Mouse (Mus musculus): Measurements from ENCODE around the gene Klhl20. TPM values are rescaled to one million over a fixed set of nuclear protein-coding genes. Genes with fewer than 3 reads are reported as not detected.

Klhl20 gene
- polyA plus RNA-seq, 1 experiment from 2014 or later, result 15.3 TPM

DNA sequence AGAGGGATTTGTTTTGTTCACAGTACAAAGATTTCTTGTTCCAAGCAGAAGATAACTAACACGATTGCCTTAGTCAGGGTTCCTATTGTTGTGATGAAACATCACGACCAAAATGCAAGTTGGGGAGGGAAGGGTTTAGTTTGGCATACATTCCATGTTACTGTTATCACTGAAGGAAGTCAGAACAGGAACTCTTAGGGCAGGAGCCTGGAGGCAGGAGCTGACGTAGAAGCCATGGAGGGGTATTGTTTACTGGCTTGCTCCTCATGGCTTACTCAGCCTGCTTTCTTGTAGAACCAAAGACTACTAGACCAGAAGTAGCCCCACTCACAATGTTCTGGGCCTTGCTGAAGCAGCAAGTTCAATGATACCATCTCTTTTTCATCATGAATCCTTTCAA lies 84.3 kb downstream of the Klhl20 start:
- no peak for DNase-seq (ENCODE audit: low spot score)
- Histone ChIP-seq H3K36me3 (peaks cover 54% of the 10 kb centered on the region), H3K4me3 (no peak overlapping the region), H3K9me3 (no peaks in the 10 kb centered on the region), H3K27me3 (ENCODE audit: insufficient read depth, poor library complexity, severe bottlenecking) (no peaks in the 10 kb centered on the region), H3K4me1 (no peaks in the 10 kb centered on the region), H3K27ac (no peak overlapping the region)
- WGBS, result 68% methylated on average over 3 of the region's 3 CpGs

DNA sequence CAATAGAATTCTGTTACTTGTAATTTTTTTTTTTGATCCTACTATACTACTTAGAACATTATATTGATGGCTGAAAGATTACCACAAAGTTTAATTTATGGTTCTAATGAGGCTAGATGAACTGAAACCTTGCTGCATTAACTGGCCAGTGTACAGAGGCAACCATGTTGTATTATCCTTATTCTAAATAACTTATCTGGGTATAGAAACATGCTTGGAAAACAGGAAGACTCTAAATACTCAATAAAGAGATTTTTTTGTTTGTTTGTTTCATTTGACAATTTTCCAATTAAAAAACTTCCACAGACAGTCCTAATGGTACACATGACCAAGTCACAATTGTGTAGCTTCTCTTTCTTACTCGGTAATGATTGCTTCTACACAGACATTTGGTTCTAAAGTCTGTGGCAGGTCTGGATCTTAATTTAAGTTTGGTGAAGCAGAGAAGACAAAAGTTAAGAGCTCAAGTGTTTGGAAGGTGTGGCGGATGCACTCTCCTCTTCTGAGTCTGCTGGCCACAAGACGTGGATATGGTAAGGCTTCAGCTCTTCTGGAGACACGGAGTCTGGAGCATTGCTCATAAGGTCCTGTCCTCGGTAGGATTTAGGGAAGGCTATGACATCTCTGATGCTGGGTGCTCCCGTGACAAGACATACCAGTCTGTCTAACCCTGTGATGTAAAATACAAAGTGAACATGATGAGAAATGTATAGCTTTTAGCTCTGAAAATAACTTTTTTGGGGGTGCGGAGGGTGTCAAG lies 89.9 kb downstream of the Klhl20 start:
- Histone ChIP-seq H3K4me1 (no peaks in the 10 kb centered on the region), H3K27me3 (ENCODE audit: insufficient read depth, poor library complexity, severe bottlenecking) (no peaks in the 10 kb centered on the region), H3K9me3 (no peaks in the 10 kb centered on the region), H3K4me3 (no peak overlapping the region), H3K36me3 (peaks cover 61% of the 10 kb centered on the region), H3K27ac (no peak overlapping the region)
- no peak for DNase-seq (ENCODE audit: low spot score)
- WGBS, result 87% methylated on average over 7 of the region's 7 CpGs

DNA sequence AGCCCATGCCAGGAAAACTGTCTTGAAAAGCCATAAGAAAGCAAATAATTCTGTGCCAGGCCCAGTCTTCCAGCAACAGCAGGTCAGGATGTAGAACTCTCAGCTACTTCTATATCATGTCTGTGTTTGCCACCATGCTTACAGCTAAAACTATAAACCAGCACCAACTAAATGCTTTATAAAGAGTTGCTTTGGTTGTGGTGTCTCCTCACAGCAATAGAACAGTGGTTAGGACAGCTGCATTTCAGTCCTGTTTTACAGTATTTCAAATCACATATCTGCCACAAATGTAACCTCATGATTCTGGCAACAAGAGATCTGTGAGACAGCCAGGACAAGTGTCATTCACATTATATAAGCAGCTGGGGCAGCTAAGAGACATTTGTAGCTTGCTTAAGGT lies 90.5 kb downstream of the Klhl20 start:
- DNase-seq (ENCODE audit: low spot score), result no peak
- Histone ChIP-seq H3K4me3 (no peak overlapping the region), H3K27me3 (ENCODE audit: insufficient read depth, poor library complexity, severe bottlenecking) (no peaks in the 10 kb centered on the region), H3K36me3 (peaks cover 61% of the 10 kb centered on the region), H3K9me3 (no peaks in the 10 kb centered on the region), H3K4me1 (no peaks in the 10 kb centered on the region), H3K27ac (no peak overlapping the region)

DNA sequence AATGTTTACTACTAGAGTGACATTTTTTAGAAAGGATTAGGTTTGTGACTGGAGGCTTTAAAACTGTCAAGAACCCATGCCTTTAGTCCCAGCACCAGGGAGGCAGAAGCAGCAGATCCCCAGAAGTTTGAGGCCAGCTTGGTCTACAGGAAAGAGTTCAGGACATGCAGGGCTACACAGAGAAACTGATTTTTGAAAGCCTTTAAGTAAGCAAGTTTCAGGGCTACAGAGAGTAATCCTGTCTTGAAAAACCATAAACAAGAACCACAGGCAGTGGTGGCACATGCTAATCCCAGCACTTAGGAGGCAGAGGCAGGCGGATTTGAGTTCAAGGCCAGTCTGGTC lies 90.9 kb downstream of the Klhl20 start:
- no peaks in the 10 kb centered on the region for H3K4me1 ChIP-seq
- peaks cover 60% of the 10 kb centered on the region for H3K36me3 ChIP-seq
- H3K27me3 ChIP-seq (ENCODE audit: insufficient read depth, poor library complexity, severe bottlenecking), result no peaks in the 10 kb centered on the region
- H3K27ac ChIP-seq, result no peak overlapping the region
- DNase-seq (ENCODE audit: low spot score), result no peak
- 47% methylated on average over 1 of the region's 1 CpGs for WGBS
- no peak overlapping the region for H3K4me3 ChIP-seq
- no peaks in the 10 kb centered on the region for H3K9me3 ChIP-seq

DNA sequence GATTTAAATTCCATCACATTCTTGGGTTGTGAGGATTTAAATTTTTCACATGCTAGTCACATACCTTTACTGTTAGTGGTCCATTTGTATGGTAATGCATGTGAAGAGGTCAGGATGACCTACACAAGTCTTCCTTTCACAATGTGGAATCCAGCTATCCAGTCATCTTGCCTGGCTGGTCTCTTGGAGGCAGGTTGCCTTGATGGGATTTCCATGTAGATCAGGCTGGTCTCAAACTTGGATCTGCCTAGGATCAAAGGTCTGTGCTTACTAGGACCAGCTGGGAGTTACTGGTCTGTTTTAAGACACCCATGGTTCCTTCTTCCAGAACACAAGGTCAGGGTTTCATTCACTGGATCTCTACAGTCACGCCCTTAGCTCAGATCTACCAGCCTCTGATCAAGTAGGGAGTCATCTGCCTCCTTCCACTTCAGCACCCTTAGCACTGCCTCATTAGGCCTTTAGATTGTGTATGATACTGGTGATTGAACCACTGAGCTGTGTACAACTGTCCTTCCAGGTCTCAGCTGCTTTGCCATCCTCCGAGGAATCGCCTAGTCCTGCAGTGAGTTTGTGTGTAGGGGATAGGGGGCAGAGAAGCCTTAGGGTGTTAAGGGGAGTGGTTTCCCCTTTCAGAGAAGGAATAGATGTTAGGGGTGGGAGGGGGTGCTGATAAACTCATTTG lies 91.4 kb downstream of the Klhl20 start:
- Histone ChIP-seq H3K27me3 (ENCODE audit: insufficient read depth, poor library complexity, severe bottlenecking) (no peaks in the 10 kb centered on the region), H3K9me3 (no peaks in the 10 kb centered on the region), H3K27ac (peak overlapping the region; percentile 53; the same call in 1 of the 2 replicates), H3K36me3 (peaks cover 55% of the 10 kb centered on the region), H3K4me1 (no peaks in the 10 kb centered on the region), H3K4me3 (no peak overlapping the region)
- WGBS, result 14% methylated on average over 3 of the region's 3 CpGs
- DNase-seq (ENCODE audit: low spot score), result peak; percentile 80

DNA sequence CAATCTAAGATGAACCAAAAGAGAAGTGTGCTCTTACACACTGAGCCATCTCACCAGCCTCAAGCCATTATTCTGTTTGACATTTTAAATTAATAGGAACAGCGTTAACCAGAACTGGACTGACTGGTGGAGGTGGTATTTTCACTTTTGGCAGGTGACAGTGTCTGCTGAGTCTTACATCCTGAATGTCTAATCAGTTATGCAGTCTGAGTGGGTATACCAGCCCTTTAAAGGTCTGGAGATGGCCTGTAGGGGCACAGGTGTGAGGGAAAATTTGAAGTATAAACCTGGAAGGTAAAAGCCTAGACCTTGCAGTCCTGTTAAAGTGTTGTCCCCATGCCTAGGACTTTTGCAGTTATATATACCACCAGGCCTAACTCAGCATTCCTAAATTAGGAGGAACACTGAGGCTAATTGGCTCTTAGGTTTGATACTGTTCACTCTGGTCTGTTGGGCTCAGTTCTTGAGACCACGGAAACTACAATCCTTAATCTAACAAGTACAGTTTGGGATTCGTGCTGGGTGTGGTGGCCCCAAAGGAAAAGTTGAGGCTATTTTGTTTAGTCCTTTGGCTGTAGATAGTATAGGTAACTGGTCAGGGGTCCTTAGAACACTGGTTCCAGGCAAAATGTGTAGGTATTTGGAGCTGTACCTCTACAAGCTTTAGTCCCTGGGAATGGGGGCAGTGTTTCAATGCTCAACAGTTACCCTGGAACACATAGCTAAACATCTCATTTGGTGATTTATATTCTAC lies 92.2 kb downstream of the Klhl20 start:
- no peak for DNase-seq (ENCODE audit: low spot score)
- Histone ChIP-seq H3K27ac (no peak overlapping the region), H3K4me1 (no peaks in the 10 kb centered on the region), H3K4me3 (no peak overlapping the region), H3K27me3 (ENCODE audit: insufficient read depth, poor library complexity, severe bottlenecking) (no peaks in the 10 kb centered on the region), H3K9me3 (no peaks in the 10 kb centered on the region), H3K36me3 (peaks cover 48% of the 10 kb centered on the region)
- WGBS, result 14% methylated on average over 3 of the region's 3 CpGs

Other genes starting within 250 kb of the Klhl20 start
- gene Rc3h1, start 225.1 kb downstream of the Klhl20 start, polyA plus RNA-seq (2016; fragmentation: Nextera tagmentation; extraction: Ambion mirVana), result 7.0 and 7.7 TPM in 2 replicates
- 1.7 and 32.9 TPM in 2 replicates for gene Serpinc1, start 152.9 kb downstream of the Klhl20 start, polyA plus RNA-seq (2016; fragmentation: Nextera tagmentation; extraction: Ambion mirVana)
- 6.9 and 8.7 TPM in 2 replicates for gene Zbtb37, start 96.7 kb downstream of the Klhl20 start, polyA plus RNA-seq (2016; fragmentation: Nextera tagmentation; extraction: Ambion mirVana)
- 47.8 and 57.3 TPM in 2 replicates for gene Dars2, start 60.9 kb downstream of the Klhl20 start, polyA plus RNA-seq (2016; fragmentation: Nextera tagmentation; extraction: Ambion mirVana)
- 21.6 and 25.5 TPM in 2 replicates for gene Cenpl, start 60.8 kb downstream of the Klhl20 start, polyA plus RNA-seq (2016; fragmentation: Nextera tagmentation; extraction: Ambion mirVana)
- 2.0 and 2.8 TPM in 2 replicates for gene Ankrd45, start 11.2 kb upstream of the Klhl20 start, polyA plus RNA-seq (2016; fragmentation: Nextera tagmentation; extraction: Ambion mirVana)
- gene Tex50, start 27.8 kb upstream of the Klhl20 start, polyA plus RNA-seq (2016; fragmentation: Nextera tagmentation; extraction: Ambion mirVana), result 0.15 TPM in 1 of 2 replicates, not detected in the other
- 537 and 587 TPM in 2 replicates for gene Prdx6, start 119.7 kb upstream of the Klhl20 start, polyA plus RNA-seq (2016; fragmentation: Nextera tagmentation; extraction: Ambion mirVana)